Mouse (Mus musculus): ENCODE results near the gene Mup18. TPM values are rescaled to one million over a fixed set of nuclear protein-coding genes. Genes with fewer than 3 reads are reported as not detected.

Gene Mup18
- not detected in 2 replicates for polyA plus RNA-seq (2012; rRNA removed)

GRCm38 (mm10) chr4:61674036-61674435, at the start of gene Mup18:
Mup18 (minus strand) TSS chr4:61674136.

Other genes starting within 250 kb of the Mup18 start
- gene Mup15, start 234.4 kb downstream of the Mup18 start, polyA plus RNA-seq (2012; rRNA removed) = not detected in 2 replicates
- gene Mup16, start 154.6 kb downstream of the Mup18 start, polyA plus RNA-seq (2012; rRNA removed) = not detected in 2 replicates
- not detected in 2 replicates for gene Mup17, start 78.3 kb downstream of the Mup18 start, polyA plus RNA-seq (2012; rRNA removed)
- gene Mup19, start 108.1 kb upstream of the Mup18 start, polyA plus RNA-seq (2012; rRNA removed) = not detected in 2 replicates
- gene Mup5, start 161.1 kb upstream of the Mup18 start, polyA plus RNA-seq (2012; rRNA removed) = not detected in 2 replicates

All from liver, embryonic 14 days (tissue).